Mouse (Mus musculus): ENCODE data around the gene Cd93. TPM values are rescaled to one million over a fixed set of nuclear protein-coding genes. Genes with fewer than 3 reads are reported as not detected.

The Cd93 gene
- polyA plus RNA-seq, 1 experiment from 2014 or later: 5.6 TPM

- Histone ChIP-seq H3K27me3 (replicated peaks; ENCODE audit: low read depth, poor library complexity, severe bottlenecking) (peaks cover 61% of the 10 kb centered on the region), H3K4me1 (peaks cover 36% of the 10 kb centered on the region), H3K36me3 (replicated peaks) (no peaks in the 10 kb centered on the region), H3K27ac (replicated peaks) (peak overlapping the region; percentile 57; the same call in 1 of the 2 replicates), H3K9me3 (no peaks in the 10 kb centered on the region), H3K4me3 (no peak overlapping the region)
- 8% methylated on average over 6 of the region's 6 CpGs for WGBS
- no peak for DNase-seq (ENCODE audit: low spot score)
Measured at GRCm38 (mm10) chr2:148408761-148409120, 34.6 kb downstream of the Cd93 start.

GRCm38 (mm10) chr2:148407870-148408760 is 35.2 kb downstream of the Cd93 start, which contains the start of gene Thbd:
Gene Thbd (minus strand): TSS chr2:148408188.
- Histone ChIP-seq H3K27ac (replicated peaks) (peak within 1 kb of the TSS; percentile 57), H3K9me3 (no peaks in the 10 kb centered on the region), H3K36me3 (replicated peaks) (no peaks in the 10 kb centered on the region), H3K4me1 (peaks cover 36% of the 10 kb centered on the region), H3K27me3 (replicated peaks; ENCODE audit: low read depth, poor library complexity, severe bottlenecking) (peaks cover 61% of the 10 kb centered on the region), H3K4me3 (peak within 1 kb of the TSS; percentile 57)
- whole genome bisulfite sequencing: 2% methylated on average over 35 of the region's 35 CpGs
- DNase-seq (ENCODE audit: low spot score): peak; percentile 75

GRCm38 (mm10) chr2:148406971-148407869 is 36.1 kb downstream of the Cd93 start:
- H3K27ac ChIP-seq (replicated peaks): peak overlapping the region; percentile 57
- WGBS: 4% methylated on average over 55 of the region's 55 CpGs
- no peaks in the 10 kb centered on the region for H3K9me3 ChIP-seq
- no peaks in the 10 kb centered on the region for H3K36me3 ChIP-seq (replicated peaks)
- DNase-seq (ENCODE audit: low spot score): peak; percentile 59
- H3K4me3 ChIP-seq: peak overlapping the region; percentile 57
- H3K4me1 ChIP-seq: peaks cover 36% of the 10 kb centered on the region
- peaks cover 61% of the 10 kb centered on the region for H3K27me3 ChIP-seq (replicated peaks; ENCODE audit: low read depth, poor library complexity, severe bottlenecking)

- 8% methylated on average over 34 of the region's 34 CpGs for WGBS
- peaks cover 61% of the 10 kb centered on the region for H3K27me3 ChIP-seq (replicated peaks; ENCODE audit: low read depth, poor library complexity, severe bottlenecking)
Measured at GRCm38 (mm10) chr2:148406160-148406970, 37.0 kb downstream of the Cd93 start.

GRCm38 (mm10) chr2:148404906-148405305 is 38.5 kb downstream of the Cd93 start:
- H3K4me3 ChIP-seq: no peak overlapping the region; the same call in 1 of the 2 replicates
- H3K4me1 ChIP-seq: peaks cover 48% of the 10 kb centered on the region
- H3K9me3 ChIP-seq: no peaks in the 10 kb centered on the region
- H3K27me3 ChIP-seq (replicated peaks; ENCODE audit: low read depth, poor library complexity, severe bottlenecking): peaks cover 56% of the 10 kb centered on the region
- WGBS: 71% methylated on average over 5 of the region's 5 CpGs
- DNase-seq (ENCODE audit: low spot score): no peak
- H3K36me3 ChIP-seq (replicated peaks): no peaks in the 10 kb centered on the region
- H3K27ac ChIP-seq (replicated peaks): no peak overlapping the region

More at GRCm38 (mm10) chr2:148406160-148406970, 37.0 kb downstream of the Cd93 start:
- DNase-seq (ENCODE audit: low spot score): peak; percentile 56
- Histone ChIP-seq H3K36me3 (replicated peaks) (no peaks in the 10 kb centered on the region), H3K9me3 (no peaks in the 10 kb centered on the region), H3K4me1 (peaks cover 40% of the 10 kb centered on the region), H3K4me3 (peak overlapping the region; percentile 57), H3K27ac (replicated peaks) (no peak overlapping the region)

GRCm38 (mm10) chr2:148402227-148402626 is 41.1 kb downstream of the Cd93 start:
- DNase-seq (ENCODE audit: low spot score): no peak
- Histone ChIP-seq H3K36me3 (replicated peaks) (no peaks in the 10 kb centered on the region), H3K27me3 (replicated peaks; ENCODE audit: low read depth, poor library complexity, severe bottlenecking) (peaks cover 48% of the 10 kb centered on the region), H3K27ac (replicated peaks) (no peak overlapping the region), H3K4me3 (no peak overlapping the region), H3K9me3 (no peaks in the 10 kb centered on the region), H3K4me1 (peaks cover 36% of the 10 kb centered on the region)
- 84% methylated on average over 1 of the region's 1 CpGs for whole genome bisulfite sequencing

- DNase-seq (ENCODE audit: low spot score): no peak
- Histone ChIP-seq H3K36me3 (replicated peaks) (no peaks in the 10 kb centered on the region), H3K4me1 (peaks cover 47% of the 10 kb centered on the region), H3K27me3 (replicated peaks; ENCODE audit: low read depth, poor library complexity, severe bottlenecking) (peaks cover 47% of the 10 kb centered on the region), H3K9me3 (no peaks in the 10 kb centered on the region), H3K4me3 (no peak overlapping the region), H3K27ac (replicated peaks) (no peak overlapping the region)
- WGBS: 82% methylated on average over 5 of the region's 5 CpGs
Measured at GRCm38 (mm10) chr2:148398901-148399685, 44.3 kb downstream of the Cd93 start.

GRCm38 (mm10) chr2:148397784-148398100 is 45.6 kb downstream of the Cd93 start:
- Histone ChIP-seq H3K27me3 (replicated peaks; ENCODE audit: low read depth, poor library complexity, severe bottlenecking) (peaks cover 56% of the 10 kb centered on the region), H3K9me3 (no peaks in the 10 kb centered on the region), H3K4me3 (no peak overlapping the region), H3K4me1 (peaks cover 47% of the 10 kb centered on the region), H3K27ac (replicated peaks) (no peak overlapping the region), H3K36me3 (replicated peaks) (no peaks in the 10 kb centered on the region)
- DNase-seq (ENCODE audit: low spot score): no peak
- 88% methylated on average over 1 of the region's 1 CpGs for WGBS

GRCm38 (mm10) chr2:148397015-148397783 is 46.2 kb downstream of the Cd93 start:
- Histone ChIP-seq H3K4me1 (peaks cover 47% of the 10 kb centered on the region), H3K36me3 (replicated peaks) (no peaks in the 10 kb centered on the region), H3K4me3 (no peak overlapping the region), H3K9me3 (no peaks in the 10 kb centered on the region), H3K27me3 (replicated peaks; ENCODE audit: low read depth, poor library complexity, severe bottlenecking) (peaks cover 56% of the 10 kb centered on the region), H3K27ac (replicated peaks) (no peak overlapping the region)
- DNase-seq (ENCODE audit: low spot score): no peak
- 72% methylated on average over 11 of the region's 11 CpGs for whole genome bisulfite sequencing

GRCm38 (mm10) chr2:148396209-148396608 is 47.2 kb downstream of the Cd93 start:
- no peak overlapping the region for H3K4me3 ChIP-seq
- DNase-seq (ENCODE audit: low spot score): no peak

More at GRCm38 (mm10) chr2:148396209-148396608, 47.2 kb downstream of the Cd93 start:
- H3K9me3 ChIP-seq: no peaks in the 10 kb centered on the region
- no peak overlapping the region for H3K27ac ChIP-seq (replicated peaks)
- peaks cover 43% of the 10 kb centered on the region for H3K4me1 ChIP-seq
- H3K36me3 ChIP-seq (replicated peaks): no peaks in the 10 kb centered on the region
- 71% methylated on average over 10 of the region's 10 CpGs for WGBS
- H3K27me3 ChIP-seq (replicated peaks; ENCODE audit: low read depth, poor library complexity, severe bottlenecking): peaks cover 56% of the 10 kb centered on the region

All from embryonic facial prominence, embryonic 10.5 days (tissue).